Mouse (Mus musculus) CH12.LX (cell line): Measurements from ENCODE around the gene Lgi1. TPM values are rescaled to one million over a fixed set of nuclear protein-coding genes. Genes with fewer than 3 reads are reported as not detected.

Source experiments
- DNase-seq: peaks from one replicate; pipeline ENCODE4 v3.0.0-alpha.2; 2013; ENCODE audit errors: extremely low read depth
- H3K27ac ChIP-seq: 2 replicates; pipeline ENCODE4 v1.5.1; 2012; ENCODE audit warnings: low read depth, mild to moderate bottlenecking, control low read depth, moderate library complexity; ENCODE audit not compliant: insufficient read depth
- H3K27me3 ChIP-seq: replicated peaks from 2 replicates; pipeline ENCODE3; 2012; ENCODE audit warnings: inconsistent platforms
- H3K36me3 ChIP-seq, 2 experiments: replicated peaks in 1 of 2; 2 replicates each; pipeline versions ENCODE3 to v1.6.1; 2012; ENCODE audit warnings: inconsistent platforms in 1 of 2, low read length in 1 of 2, mild to moderate bottlenecking in 1 of 2, mixed read lengths in 1 of 2, moderate library complexity in 1 of 2; ENCODE audit not compliant: control insufficient read depth in 1 of 2, insufficient read depth in 1 of 2
- H3K4me1 ChIP-seq, 2 experiments: 2 replicates each; pipeline ENCODE4 v1.6.1; 2012; ENCODE audit warnings: inconsistent platforms in 1 of 2, moderate library complexity in 1 of 2; ENCODE audit not compliant: insufficient read depth in 2 of 2, control insufficient read depth in 1 of 2
- H3K4me2 ChIP-seq: 2 replicates; pipeline ENCODE4 v1.6.1; 2012; ENCODE audit warnings: low read depth, mild to moderate bottlenecking, control low read depth; ENCODE audit not compliant: poor library complexity, insufficient read depth, severe bottlenecking
- H3K4me3 ChIP-seq, 3 experiments: fragments of 150-350 bp in 1 of 3; sonication (generic) in 1 of 3; replicated peaks in 1 of 3; 2 replicates each; pipeline versions ENCODE3 to v1.5.1; 2011 to 2012; ENCODE audit warnings: low read depth in 2 of 3, low read length in 2 of 3, mild to moderate bottlenecking in 2 of 3, moderate library complexity in 2 of 3, control low read depth in 1 of 3, improper control_type of control experiment in 1 of 3, inconsistent platforms in 1 of 3, mixed read lengths in 1 of 3; ENCODE audit not compliant: poor library complexity in 1 of 3
- H3K79me2 ChIP-seq: replicated peaks from 2 replicates; pipeline ENCODE4 v1.6.1; 2012; ENCODE audit warnings: mild to moderate bottlenecking, moderate library complexity; ENCODE audit not compliant: control insufficient read depth, poor library complexity, insufficient read depth, severe bottlenecking; ENCODE audit errors: extremely low read depth
- H3K9ac ChIP-seq: 2 replicates; pipeline ENCODE4 v1.6.1; 2012; ENCODE audit warnings: low read depth, mild to moderate bottlenecking, control low read depth, moderate library complexity; ENCODE audit not compliant: insufficient read depth
- H3K9me3 ChIP-seq: replicated peaks from 2 replicates; pipeline ENCODE3; 2012; ENCODE audit warnings: low read length, inconsistent platforms, mixed read lengths
- CHD1 ChIP-seq: IDR thresholded peaks from 2 replicates; pipeline ENCODE4 v1.6.1; 2012; ENCODE audit warnings: low read depth, low read length, improper control_type of control experiment, inconsistent platforms
- CHD2 ChIP-seq: IDR thresholded peaks from 2 replicates; pipeline ENCODE4 v1.6.1; 2011; ENCODE audit warnings: low read length, improper control_type of control experiment
- CTCF ChIP-seq, 2 experiments: IDR thresholded peaks in 1 of 2; conservative IDR thresholded peaks in 1 of 2; 2 replicates each; pipeline ENCODE4 v1.5.1; 2011 to 2012; ENCODE audit warnings: low read depth in 2 of 2, low read length in 2 of 2, improper control_type of control experiment in 1 of 2, inconsistent platforms in 1 of 2, mild to moderate bottlenecking in 1 of 2, moderate library complexity in 1 of 2
- EP300 ChIP-seq: IDR thresholded peaks from 2 replicates; pipeline ENCODE4 v1.6.1; 2011; ENCODE audit warnings: low read length, improper control_type of control experiment
- HCFC1 ChIP-seq: IDR thresholded peaks from 2 replicates; pipeline ENCODE4 v1.6.1; 2012; ENCODE audit warnings: low read depth, mild to moderate bottlenecking, inconsistent platforms, low read length, improper control_type of control experiment
- IRF4 ChIP-seq: IDR thresholded peaks from 2 replicates; pipeline ENCODE4 v1.6.1; 2014; ENCODE audit warnings: low read depth, mild to moderate bottlenecking, inconsistent platforms, low read length, improper control_type of control experiment
- MAFK ChIP-seq: IDR thresholded peaks from 2 replicates; pipeline ENCODE4 v1.6.1; 2011; ENCODE audit warnings: low read length, improper control_type of control experiment; ENCODE audit not compliant: insufficient replicate concordance
- MAX ChIP-seq: IDR thresholded peaks from 2 replicates; pipeline ENCODE4 v1.6.1; 2011; ENCODE audit warnings: low read length, improper control_type of control experiment
- MAZ ChIP-seq: IDR thresholded peaks from 2 replicates; pipeline ENCODE4 v1.6.1; 2012; ENCODE audit warnings: low read depth, mild to moderate bottlenecking, inconsistent platforms, low read length, improper control_type of control experiment, moderate library complexity
- MXI1 ChIP-seq: IDR thresholded peaks from 2 replicates; pipeline ENCODE4 v1.6.1; 2011; ENCODE audit warnings: mild to moderate bottlenecking, low read depth, low read length, improper control_type of control experiment
- POLR2A ChIP-seq: IDR thresholded peaks from 2 replicates; pipeline ENCODE4 v1.6.1; 2011; ENCODE audit warnings: low read depth, mild to moderate bottlenecking, improper control_type of control experiment, low read length
- POLR2AphosphoS2 ChIP-seq: IDR thresholded peaks from 2 replicates; pipeline ENCODE4 v1.6.1; 2011; ENCODE audit warnings: low read depth, low read length, improper control_type of control experiment
- RCOR1 ChIP-seq: conservative IDR thresholded peaks from 2 replicates; pipeline ENCODE4 v1.6.1; 2012; ENCODE audit warnings: low read depth, mild to moderate bottlenecking, inconsistent platforms, low read length, improper control_type of control experiment
- ZC3H11A ChIP-seq: IDR thresholded peaks from 2 replicates; pipeline ENCODE4 v1.6.1; 2012; ENCODE audit warnings: low read depth, mild to moderate bottlenecking, inconsistent platforms, low read length, improper control_type of control experiment
- ZKSCAN1 ChIP-seq: IDR thresholded peaks from 2 replicates; pipeline ENCODE4 v1.6.1; 2012; ENCODE audit warnings: low read depth, inconsistent platforms, low read length, improper control_type of control experiment, borderline replicate concordance
- ZMIZ1 ChIP-seq: IDR thresholded peaks from 2 replicates; pipeline ENCODE4 v1.6.1; 2012; ENCODE audit warnings: low read depth, mild to moderate bottlenecking, inconsistent platforms, low read length, improper control_type of control experiment
- dilution Hi-C: fragments of 300-500 bp; cut with MboI; formaldehyde crosslinking; loops from 2 replicates; pipeline ENCODE4 v1.14.3; 2020; ENCODE audit warnings: low sequenced_read_pairs; ENCODE audit not compliant: extremely low pct_unique_long_range_greater_than_20kb, extremely low pct_ligation_motif_present
- in situ Hi-C: fragments of 300-500 bp; cut with MboI; formaldehyde crosslinking; loops from 3 replicates; pipeline ENCODE4 v1.14.3; 2019; ENCODE audit warnings: low sequenced_read_pairs, low pct_ligation_motif_present, low pct_unique_long_range_greater_than_20kb, mixed read lengths
- polyA plus RNA-seq: library from polyadenylated mRNA; unstranded; fragments of >175 nt; gene quantifications from 2 replicates; pipeline ENCODE4 v1.2.1, GENCODE M21; 2012; ENCODE audit warnings: low read depth; ENCODE audit not compliant: insufficient read length
- total RNA-seq, 2 experiments: library from RNA; depleted of rRNA; stranded (reverse); fragments of 300-350 nt in 1 of 2; fragments of >200 nt in 1 of 2; gene quantifications; 2 replicates each; pipeline ENCODE4 v1.2.3; 2012 to 2014

The Lgi1 gene
- total and polyA plus RNA-seq, 3 experiments, result 0.20 TPM; not detected in 2

DNA sequence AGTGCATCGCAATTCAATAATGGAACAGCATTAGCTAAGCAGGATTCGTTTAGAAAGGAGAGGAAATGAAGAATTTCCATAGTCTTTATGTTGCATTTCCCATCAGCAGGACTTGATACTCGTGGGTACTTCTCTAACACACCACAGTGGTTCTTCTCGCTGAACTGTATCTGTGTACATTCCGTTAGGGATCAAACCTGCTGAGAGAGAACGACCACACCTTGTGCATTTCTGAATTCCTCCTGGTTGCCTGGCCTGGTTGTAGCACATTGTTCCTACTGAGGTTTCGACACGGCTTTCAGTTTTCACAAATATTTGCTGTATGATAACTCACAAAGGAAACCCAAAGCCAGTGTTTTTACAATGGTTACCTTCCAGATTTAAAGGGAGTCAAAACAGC is 19.6 kb upstream of the Lgi1 start:
- H3K79me2 ChIP-seq, result no peaks in the 10 kb centered on the region
- no peaks in the 10 kb centered on the region for H3K4me1 ChIP-seq
- in situ Hi-C loops, result no loop called here
- H3K9me3 ChIP-seq, result no peaks in the 10 kb centered on the region
- DNase-seq, result no peak
- TF ChIP-seq MAFK (0 out of 2 replicates have a peak, but pooled peaks have one; percentile 14), MAZ (no peak)
- dilution Hi-C loops, result no loop called here
- H3K27ac ChIP-seq, result no peak overlapping the region
- no peaks in the 10 kb centered on the region for H3K27me3 ChIP-seq
- H3K36me3 ChIP-seq, result no peaks in the 10 kb centered on the region
- H3K4me3 ChIP-seq, result no peak overlapping the region
- H3K4me2 ChIP-seq, result no peak overlapping the region
- H3K9ac ChIP-seq, result no peak overlapping the region

GRCm38 (mm10) chr19:38245361-38246176 is 18.8 kb upstream of the Lgi1 start:
- Histone ChIP-seq H3K4me2 (peak overlapping the region; percentile 34; the same call in 1 of the 2 replicates), H3K27ac (no peak overlapping the region), H3K79me2 (no peaks in the 10 kb centered on the region), H3K4me3 (no peak overlapping the region), H3K4me1 (no peaks in the 10 kb centered on the region), H3K36me3 (no peaks in the 10 kb centered on the region), H3K9ac (no peak overlapping the region), H3K9me3 (no peaks in the 10 kb centered on the region), H3K27me3 (no peaks in the 10 kb centered on the region)
- DNase-seq, result no peak
- dilution Hi-C loops (no loop called here), in situ Hi-C loops (no loop called here)
- TF ChIP-seq ZC3H11A (no peak), ZMIZ1 (no peak), CTCF (conservative IDR thresholded peaks at IDR 0.05 in 1 of 2, IDR thresholded peaks at IDR 0.05 in 1 of 2; ENCODE audit: low read depth in 2 of 2, low read length in 2 of 2) (no peak), HCFC1 (no peak), MXI1 (no peak), POLR2A (no peak), EP300 (no peak), IRF4 (no peak), ZKSCAN1 (no peak), CHD2 (no peak), POLR2AphosphoS2 (no peak), CHD1 (no peak), RCOR1 (no peak), MAX (no peak)
